Mouse (Mus musculus): ENCODE data around the gene Sccpdh.
"Not testable (repeated sequence)": the region's sequence is repeated elsewhere in the genome, so short reads cannot be mapped to it uniquely, and the experiment has no call there.

The Sccpdh gene

GRCm38 (mm10) chr1:179668013-179668805 lies at the start of gene Sccpdh:
Sccpdh (plus strand) TSS chr1:179668210.
- peak; percentile 71 for DNase-seq (ENCODE audit: low read depth, low spot score)

- DNase-seq (ENCODE audit: low read depth, low spot score), result no peak
These were observed 45.3 kb upstream of the Sccpdh start for GRCm38 (mm10) chr1:179622665-179623064.

GRCm38 (mm10) chr1:179623657-179624056 lies 44.4 kb upstream of the Sccpdh start:
- peak; percentile 70 for DNase-seq (ENCODE audit: low read depth, low spot score)

DNA sequence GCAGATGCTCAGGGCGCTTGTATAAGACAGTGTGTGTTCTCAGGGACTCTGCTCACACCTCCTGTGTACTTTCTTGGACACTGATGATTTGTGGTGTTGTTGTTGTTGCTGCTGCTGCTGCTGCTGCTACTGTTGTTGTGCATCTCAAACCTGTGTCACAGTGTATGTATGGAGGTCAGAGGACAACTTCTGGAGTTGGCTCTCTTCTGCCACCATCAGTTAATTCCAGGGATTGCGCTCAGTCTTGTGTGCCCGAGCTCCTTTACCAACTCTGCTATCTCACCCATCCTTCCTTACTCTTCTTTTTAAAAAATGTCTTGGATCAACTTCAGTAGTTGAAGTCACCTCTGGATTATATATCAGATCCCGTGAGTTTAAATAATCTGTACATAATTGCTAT lies 43.7 kb upstream of the Sccpdh start:
- DNase-seq (ENCODE audit: low read depth, low spot score), result peak; percentile 76

GRCm38 (mm10) chr1:179627855-179628254 lies 40.2 kb upstream of the Sccpdh start:
- no peak for DNase-seq (ENCODE audit: low read depth, low spot score)

GRCm38 (mm10) chr1:179628438-179629106 lies 39.4 kb upstream of the Sccpdh start:
- DNase-seq (ENCODE audit: low read depth, low spot score), result no peak

DNA sequence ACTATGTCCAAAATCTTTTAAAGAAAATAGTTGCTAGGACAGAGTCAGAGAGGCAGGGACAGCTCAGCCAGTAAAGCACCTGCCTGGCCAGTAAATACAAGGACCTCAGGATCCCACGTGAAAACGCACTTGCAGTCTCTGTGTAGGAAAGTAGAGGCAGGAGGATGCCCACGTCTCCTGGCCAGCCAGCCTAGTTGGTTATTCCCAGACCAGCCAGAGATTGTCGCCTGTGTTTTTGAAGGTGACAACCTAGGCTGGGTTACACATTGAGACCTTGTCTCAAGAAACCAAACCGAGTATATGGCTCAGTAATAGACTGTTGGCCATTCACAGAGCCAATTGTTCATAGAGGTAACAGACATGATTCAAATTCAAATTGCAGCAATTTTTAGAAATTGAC lies 38.7 kb upstream of the Sccpdh start:
- DNase-seq (ENCODE audit: low read depth, low spot score), result no peak

DNA sequence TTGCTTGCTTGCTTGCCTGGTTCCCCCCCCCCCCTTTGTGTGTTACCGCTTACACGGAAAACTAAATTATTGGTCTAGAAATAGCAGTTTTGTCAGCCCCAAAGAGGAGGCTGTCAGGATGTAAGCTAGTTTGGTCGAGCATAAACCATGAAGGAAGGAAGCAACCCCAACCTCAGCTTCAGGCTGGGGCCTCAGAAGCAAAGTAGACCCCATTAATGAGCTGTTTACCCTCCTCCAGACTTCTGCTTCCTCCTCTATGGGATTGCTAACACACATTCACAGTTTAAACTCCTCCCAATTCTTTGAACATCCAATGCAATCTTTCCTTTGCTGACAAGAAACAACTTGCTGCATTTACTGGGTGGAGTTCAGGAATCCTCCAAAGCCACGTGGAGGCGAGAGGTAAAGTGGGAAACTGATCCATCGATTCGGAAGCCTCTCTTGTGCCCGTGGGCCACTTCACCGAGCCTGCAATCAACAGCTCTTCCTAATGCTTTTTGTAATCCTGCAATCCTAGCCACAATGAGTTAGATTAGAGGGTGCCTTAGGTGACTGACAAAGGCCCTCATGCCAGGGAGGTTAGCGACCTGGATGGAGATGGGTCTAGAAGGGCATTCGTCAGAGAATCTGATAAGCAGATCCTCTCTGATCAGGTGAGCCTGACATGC lies 35.1 kb upstream of the Sccpdh start:
- no peak for DNase-seq (ENCODE audit: low read depth, low spot score)

DNA sequence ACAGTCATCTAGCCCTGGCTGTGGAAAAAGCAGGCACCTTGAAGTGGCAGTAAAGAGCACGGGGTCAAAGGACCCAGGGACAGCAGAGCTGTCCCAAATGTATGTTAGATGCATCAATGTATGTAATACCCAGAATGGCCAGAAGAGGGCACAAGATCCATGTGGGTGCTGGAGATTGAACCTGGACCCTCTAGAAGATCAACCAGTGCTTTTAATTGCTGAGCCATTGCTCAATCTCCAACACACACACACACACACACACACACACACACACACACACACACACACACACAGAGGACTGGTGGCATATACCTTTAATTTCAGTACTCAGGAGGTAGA lies 34.6 kb upstream of the Sccpdh start:
- peak; percentile 70 for DNase-seq (ENCODE audit: low read depth, low spot score)

- no peak for DNase-seq (ENCODE audit: low read depth, low spot score)
These were observed 33.9 kb upstream of the Sccpdh start for GRCm38 (mm10) chr1:179634159-179634558.

DNA sequence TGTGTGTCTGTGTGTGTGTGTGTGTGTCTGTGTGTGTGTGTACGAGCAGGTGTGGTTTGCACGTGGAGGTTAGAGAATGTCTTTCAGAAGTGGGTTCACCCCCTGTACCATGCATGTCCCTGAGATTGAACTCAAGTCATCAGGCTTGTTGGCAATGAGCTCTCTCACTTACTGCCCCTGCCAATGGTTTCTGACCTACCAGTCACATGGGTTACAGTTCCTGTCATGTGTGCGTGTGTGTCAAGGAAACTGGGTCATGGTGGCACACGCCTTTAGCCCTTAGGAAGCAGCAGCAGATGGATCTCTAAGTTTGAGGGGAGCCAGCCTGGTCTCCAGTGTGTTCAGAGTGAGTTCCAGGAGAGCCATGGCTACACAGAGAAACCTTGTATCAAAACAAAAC lies 25.3 kb upstream of the Sccpdh start:
- DNase-seq (ENCODE audit: low read depth, low spot score), result no peak

- no peak for DNase-seq (ENCODE audit: low read depth, low spot score)
These were observed 23.9 kb upstream of the Sccpdh start for GRCm38 (mm10) chr1:179644151-179644550.

GRCm38 (mm10) chr1:179645101-179645979 lies 22.7 kb upstream of the Sccpdh start:
- peak; percentile 90 for DNase-seq (ENCODE audit: low read depth, low spot score)

DNA sequence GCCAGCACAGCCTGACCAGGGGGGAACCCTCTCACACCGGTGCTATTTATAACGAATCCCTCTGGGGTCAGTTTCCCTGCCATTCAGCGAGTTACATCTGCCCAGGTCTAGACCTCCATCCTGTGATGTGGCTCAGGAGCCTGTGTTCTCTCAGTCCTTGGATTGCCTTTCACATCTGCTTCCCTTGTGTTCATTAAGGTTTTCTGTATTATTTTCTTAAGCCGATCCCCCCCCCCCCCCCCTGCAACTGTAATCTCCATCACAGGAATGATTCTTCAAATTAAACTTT lies 22.1 kb upstream of the Sccpdh start:
- no peak for DNase-seq (ENCODE audit: low read depth, low spot score)

- DNase-seq (ENCODE audit: low read depth, low spot score), result not testable (repeated sequence)
These were observed 19.3 kb upstream of the Sccpdh start for GRCm38 (mm10) chr1:179648678-179649077.

GRCm38 (mm10) chr1:179649324-179649723 lies 18.7 kb upstream of the Sccpdh start:
- no peak for DNase-seq (ENCODE audit: low read depth, low spot score)

GRCm38 (mm10) chr1:179650284-179650683 lies 17.7 kb upstream of the Sccpdh start:
- no peak for DNase-seq (ENCODE audit: low read depth, low spot score)

DNA sequence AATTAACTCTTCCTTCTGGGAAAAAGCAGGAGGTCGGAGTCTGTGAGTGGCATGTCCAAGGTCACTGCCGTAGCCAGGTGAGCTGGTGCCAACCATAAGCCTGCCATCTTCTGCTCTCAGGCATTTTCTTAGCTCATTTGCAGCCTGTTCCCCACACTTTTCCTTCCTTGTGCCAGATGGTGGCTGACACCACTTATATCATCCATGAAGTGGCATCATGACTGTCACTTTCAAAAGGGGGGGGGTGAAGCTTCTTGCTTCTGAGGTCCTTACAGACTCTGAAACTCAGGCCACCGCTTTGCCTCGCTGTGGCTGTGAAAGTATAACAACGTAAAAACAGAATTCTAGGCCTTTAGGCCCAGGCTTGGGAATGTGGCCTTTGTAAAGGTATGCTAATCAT lies 16.8 kb upstream of the Sccpdh start:
- DNase-seq (ENCODE audit: low read depth, low spot score), result no peak

DNA sequence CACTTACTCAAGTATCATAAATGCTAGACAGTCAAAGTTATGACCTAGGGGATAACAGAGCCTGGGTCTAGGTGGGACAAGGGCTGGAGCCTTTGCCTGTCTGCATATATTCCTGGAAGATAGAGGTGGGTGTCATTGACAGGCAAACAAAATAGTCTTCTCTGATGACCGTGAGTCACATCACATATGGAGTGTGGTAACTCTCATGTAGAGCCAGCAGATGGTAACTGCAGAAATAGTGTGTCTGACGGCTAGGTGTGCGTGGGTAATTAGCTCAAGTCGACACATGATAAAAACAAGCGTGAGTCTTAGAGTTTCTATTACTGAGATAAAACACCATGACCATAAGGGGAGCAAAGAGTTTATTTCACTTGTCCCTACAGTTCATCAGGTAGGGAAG lies 4.9 kb upstream of the Sccpdh start:
- DNase-seq (ENCODE audit: low read depth, low spot score), result no peak

DNA sequence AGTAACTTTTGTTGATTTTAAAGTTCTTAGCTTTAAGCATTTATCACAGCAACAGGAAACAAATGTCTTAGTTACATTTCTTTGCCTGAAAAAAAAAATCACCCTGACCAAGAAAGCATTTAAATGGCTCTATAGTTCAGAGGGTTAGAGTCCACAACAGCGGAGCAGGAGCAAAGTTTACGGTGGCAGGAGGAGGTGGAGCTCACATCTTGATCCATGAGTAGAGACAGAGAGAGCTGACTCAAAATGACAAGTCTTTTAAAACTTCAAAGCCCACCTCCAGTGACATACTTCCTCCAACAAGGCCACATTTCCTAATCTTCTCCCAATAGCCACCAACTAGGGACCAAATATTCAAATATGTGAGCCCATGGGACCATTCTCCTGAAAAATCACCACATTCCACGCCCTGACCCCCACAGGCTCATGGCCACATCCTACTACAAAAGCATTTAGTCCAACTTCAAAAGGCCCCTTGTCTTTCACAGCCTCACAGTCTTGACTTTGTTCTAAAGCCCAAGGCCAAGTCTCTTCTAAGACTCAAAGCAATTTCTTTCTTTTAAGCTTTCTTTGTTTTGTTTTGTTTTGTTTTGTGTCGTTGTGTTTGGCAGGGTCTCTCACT lies 3.6 kb upstream of the Sccpdh start:
- DNase-seq (ENCODE audit: low read depth, low spot score), result no peak

GRCm38 (mm10) chr1:179666971-179667370 lies 1.0 kb upstream of the Sccpdh start:
- DNase-seq (ENCODE audit: low read depth, low spot score), result no peak

GRCm38 (mm10) chr1:179667450-179667849 lies 560 bp upstream of the Sccpdh start:
- no peak for DNase-seq (ENCODE audit: low read depth, low spot score)

Measured in 3T3-L1 (cell line).